Mouse (Mus musculus) E14TG2a.4 (cell line): Measurements from ENCODE around the gene Rere.
"Not testable (repeated sequence)": the region's sequence is repeated elsewhere in the genome, so short reads cannot be mapped to it uniquely, and the experiment has no call there.

Source experiments
- H3K27me3 ChIP-seq: 2 replicates; pipeline ENCODE4 v1.6.1; 2014; ENCODE audit warnings: low read length, control low read depth; ENCODE audit not compliant: insufficient read depth
- H3K36me3 ChIP-seq: 2 replicates; pipeline ENCODE4 v1.6.1; 2014; ENCODE audit warnings: low read length, control low read depth; ENCODE audit not compliant: insufficient read depth
- H3K4me1 ChIP-seq: replicated peaks from 2 replicates; pipeline ENCODE4 v1.6.1; 2014; ENCODE audit warnings: low read depth, low read length, control low read depth
- H3K4me3 ChIP-seq: replicated peaks from 2 replicates; pipeline ENCODE4 v1.5.1; 2014; ENCODE audit warnings: mild to moderate bottlenecking, low read length
- H3K9me3 ChIP-seq: 2 replicates; pipeline ENCODE4 v1.6.1; 2014; ENCODE audit warnings: low read length, control low read depth
- CTCF ChIP-seq: conservative IDR thresholded peaks from 2 replicates; pipeline ENCODE4 v1.5.1; 2014; ENCODE audit warnings: low read length
- NANOG ChIP-seq: IDR thresholded peaks from 2 replicates; pipeline ENCODE4 v1.6.1; 2014; ENCODE audit warnings: borderline replicate concordance, low read length, mixed read lengths
- POU5F1 ChIP-seq: IDR thresholded peaks from 2 replicates; pipeline ENCODE4 v1.6.1; 2014; ENCODE audit warnings: low read length, borderline replicate concordance

Rere gene

DNA sequence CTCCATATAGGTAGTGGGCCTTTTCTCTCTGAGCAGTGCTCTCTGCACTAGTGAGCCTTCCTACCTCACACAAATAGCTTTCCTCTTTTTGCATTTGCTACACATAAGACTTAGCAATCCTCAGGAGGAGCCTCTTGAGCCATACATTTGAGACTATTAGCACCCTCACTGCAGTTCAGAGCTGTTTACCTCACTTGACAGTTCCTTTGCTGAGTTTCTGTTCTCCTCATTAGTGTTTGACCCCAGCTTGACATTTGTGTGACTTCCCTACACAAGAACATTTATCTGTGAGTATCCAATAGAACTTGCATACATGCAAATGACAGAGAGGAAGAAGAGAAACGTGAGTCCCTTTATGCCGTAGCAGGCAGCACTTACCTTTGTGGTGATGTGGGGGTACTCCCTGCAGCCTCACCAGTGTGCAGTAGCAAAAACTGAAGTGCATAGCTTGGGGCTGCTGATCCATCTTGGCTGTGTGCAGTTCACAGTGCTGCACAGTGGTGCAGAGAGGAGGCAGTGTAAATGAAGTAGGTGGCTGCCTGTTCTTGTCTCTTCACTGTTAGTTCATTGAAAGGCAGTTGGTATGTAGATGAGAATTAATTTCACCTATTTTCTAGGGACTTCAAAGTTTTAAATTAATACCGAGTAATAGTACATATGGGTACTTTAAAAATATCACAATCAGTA is 227.7 kb downstream of the Rere start:
- Histone ChIP-seq H3K4me1 (peaks cover 11% of the 10 kb centered on the region), H3K4me3 (no peak overlapping the region), H3K9me3 (no peaks in the 10 kb centered on the region), H3K36me3 (peaks cover 53% of the 10 kb centered on the region), H3K27me3 (no peaks in the 10 kb centered on the region)
- no peak for TF ChIP-seq POU5F1

DNA sequence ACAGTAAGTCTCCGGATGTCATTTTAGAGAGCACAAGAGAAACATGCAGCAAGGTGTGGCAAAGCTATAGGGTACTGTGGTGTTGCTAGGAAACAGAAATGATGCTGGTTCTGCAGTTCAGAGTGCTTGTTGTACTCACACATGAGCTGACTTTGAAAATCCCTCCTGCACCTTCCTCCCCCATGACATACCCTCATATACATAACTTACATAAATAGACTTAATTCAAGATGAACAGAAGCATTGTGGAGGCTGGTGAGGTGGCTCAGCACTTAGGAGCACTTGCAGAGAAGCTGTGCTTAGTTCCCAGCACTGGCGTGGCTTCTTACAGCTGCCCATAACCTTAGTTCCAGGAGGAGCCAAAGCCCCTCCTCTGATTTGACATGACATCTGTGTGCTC is 228.6 kb downstream of the Rere start:
- Histone ChIP-seq H3K27me3 (no peaks in the 10 kb centered on the region), H3K4me3 (no peak overlapping the region), H3K4me1 (peaks cover 4% of the 10 kb centered on the region), H3K9me3 (no peaks in the 10 kb centered on the region), H3K36me3 (peaks cover 53% of the 10 kb centered on the region)
- TF ChIP-seq CTCF (no peak), NANOG (no peak), POU5F1 (no peak)

DNA sequence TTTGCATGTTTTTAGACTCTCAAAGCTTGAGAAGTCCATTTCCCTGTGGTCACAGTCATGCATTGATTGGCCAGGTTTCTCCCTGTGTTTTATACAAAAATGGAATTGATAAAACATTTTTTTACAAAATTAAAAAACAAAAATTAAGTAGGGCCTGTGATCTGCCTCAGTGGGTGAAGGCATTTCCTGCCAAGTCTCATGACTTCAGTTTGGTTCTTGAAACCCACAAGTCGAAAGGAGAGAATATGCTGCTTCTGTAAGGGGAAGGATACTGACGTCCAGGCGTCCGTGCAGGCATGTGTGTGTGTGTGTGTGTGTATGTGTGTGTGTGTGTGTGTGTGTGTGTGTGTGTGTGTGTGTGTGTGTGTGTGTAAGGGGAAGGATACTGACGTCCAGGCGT is 231.9 kb downstream of the Rere start:
- H3K4me3 ChIP-seq, H3K9me3 ChIP-seq, H3K27me3 ChIP-seq: not testable (repeated sequence)
- Histone ChIP-seq H3K36me3 (peaks cover 45% of the 10 kb centered on the region), H3K4me1 (peaks cover 15% of the 10 kb centered on the region)

DNA sequence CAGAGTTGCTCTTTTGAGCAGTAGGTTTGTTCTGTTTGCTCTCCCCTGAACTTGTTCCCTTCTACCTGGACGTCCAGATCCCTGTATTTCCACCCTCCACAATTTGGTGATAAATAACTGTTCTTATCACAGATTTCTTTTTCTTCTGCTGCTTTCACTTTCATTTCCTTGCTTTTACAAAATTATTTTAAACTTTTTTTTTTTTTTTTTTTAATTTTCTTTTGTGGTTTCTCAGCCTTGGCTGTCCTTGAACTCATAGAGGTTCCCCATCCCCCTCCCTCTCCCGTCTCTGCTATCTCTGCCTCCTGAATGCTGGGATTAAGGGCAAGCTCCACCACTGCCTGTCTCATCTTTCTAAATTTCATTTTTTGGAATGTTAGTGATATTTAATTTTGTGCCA is 234.8 kb downstream of the Rere start:
- Histone ChIP-seq H3K27me3 (no peaks in the 10 kb centered on the region), H3K4me1 (peaks cover 29% of the 10 kb centered on the region), H3K4me3 (no peak overlapping the region), H3K36me3 (peaks cover 17% of the 10 kb centered on the region), H3K9me3 (no peaks in the 10 kb centered on the region)
- TF ChIP-seq POU5F1 = no peak
- no peak for TF ChIP-seq CTCF
- no peak for TF ChIP-seq NANOG

DNA sequence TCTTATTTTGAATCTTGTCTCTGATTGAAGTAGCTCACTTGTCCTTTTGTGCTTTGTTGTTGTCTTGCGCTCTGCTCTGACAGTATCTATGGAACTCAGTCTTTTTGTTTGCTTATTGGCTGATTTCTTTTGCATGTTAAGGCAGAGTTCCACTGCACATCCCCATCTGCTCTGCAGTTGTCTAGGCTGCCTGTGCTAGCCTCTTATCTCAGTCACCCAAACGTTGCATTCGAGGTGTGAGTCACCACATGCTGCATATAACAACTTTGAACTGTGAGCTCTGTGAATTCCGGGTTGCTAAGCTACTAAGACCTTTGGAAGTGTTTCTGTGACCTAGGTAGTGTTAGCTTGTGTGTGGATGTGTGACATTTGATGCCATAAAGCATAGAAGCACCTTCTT is 235.9 kb downstream of the Rere start:
- TF ChIP-seq CTCF = no peak
- TF ChIP-seq NANOG = no peak
- no peak for TF ChIP-seq POU5F1
- H3K27me3 ChIP-seq = no peaks in the 10 kb centered on the region

DNA sequence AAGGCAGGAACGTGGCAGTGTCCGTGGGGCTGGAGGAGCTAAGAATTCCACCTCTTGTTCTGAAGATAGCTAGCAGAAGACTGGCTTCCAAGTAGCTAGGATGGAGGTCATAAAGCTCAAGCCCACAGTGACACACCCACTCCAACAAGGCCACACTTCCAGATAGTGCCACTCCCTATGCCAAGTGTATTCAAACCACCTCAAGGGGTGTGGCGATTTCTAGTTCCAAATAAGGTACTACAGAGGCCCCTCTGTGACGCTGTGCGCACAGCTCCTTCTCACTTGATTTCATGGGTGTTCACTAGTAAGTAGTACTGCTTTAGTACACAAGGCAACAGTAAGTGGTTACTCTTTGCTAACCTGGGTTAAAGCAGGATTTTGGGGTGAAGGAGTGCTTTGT is 237.4 kb downstream of the Rere start:
- Histone ChIP-seq H3K4me1 (peaks cover 54% of the 10 kb centered on the region), H3K27me3 (no peaks in the 10 kb centered on the region), H3K36me3 (no peaks in the 10 kb centered on the region), H3K9me3 (no peaks in the 10 kb centered on the region), H3K4me3 (no peak overlapping the region)
- no peak for TF ChIP-seq POU5F1
- no peak for TF ChIP-seq NANOG
- TF ChIP-seq CTCF = no peak

More for the DNA sequence above, 235.9 kb downstream of the Rere start:
- no peak overlapping the region for H3K4me3 ChIP-seq
- H3K9me3 ChIP-seq = no peaks in the 10 kb centered on the region
- H3K36me3 ChIP-seq = peaks cover 7% of the 10 kb centered on the region
- peaks cover 39% of the 10 kb centered on the region for H3K4me1 ChIP-seq

DNA sequence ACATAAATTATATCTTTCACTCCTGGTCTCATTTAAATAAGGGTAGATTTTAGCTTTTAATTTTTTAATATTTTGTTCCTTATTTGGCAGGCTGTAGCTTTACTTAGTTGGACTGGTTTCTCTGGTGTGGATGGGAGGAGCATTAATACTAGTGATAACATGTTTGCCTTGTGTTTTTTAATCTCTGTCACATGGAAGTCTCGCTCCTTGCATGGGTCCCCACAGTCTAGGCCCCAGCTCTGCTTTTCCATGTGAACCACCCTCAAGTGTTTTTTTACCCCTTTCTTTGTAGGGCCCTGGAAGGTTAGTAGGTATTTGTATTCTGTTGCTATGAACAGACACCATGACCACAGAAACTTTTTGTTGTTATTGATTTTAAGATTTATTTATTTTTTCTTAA is 238.6 kb downstream of the Rere start:
- no peaks in the 10 kb centered on the region for H3K36me3 ChIP-seq
- no peaks in the 10 kb centered on the region for H3K27me3 ChIP-seq
- no peak for TF ChIP-seq POU5F1
- no peak overlapping the region for H3K4me3 ChIP-seq
- H3K9me3 ChIP-seq = no peaks in the 10 kb centered on the region
- peaks cover 66% of the 10 kb centered on the region for H3K4me1 ChIP-seq

DNA sequence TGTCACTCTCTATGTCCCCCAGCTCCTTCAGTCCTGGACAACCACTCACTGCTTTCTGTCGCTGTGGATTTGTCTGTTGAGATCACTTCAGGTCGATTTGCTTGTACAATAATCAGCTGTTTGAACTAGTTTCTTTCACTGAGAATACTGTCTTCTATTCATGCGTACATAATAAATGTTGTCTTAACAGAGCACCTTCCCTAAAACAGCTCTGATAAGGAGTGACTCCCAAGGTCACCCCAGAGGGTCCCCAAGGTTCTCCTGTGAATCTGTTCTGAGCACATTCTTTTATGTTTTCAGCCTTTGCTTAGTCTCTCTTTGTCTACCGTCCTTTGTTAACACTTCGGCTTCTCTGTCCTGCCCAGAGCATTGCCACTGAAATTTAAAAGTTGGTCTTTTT is 241.0 kb downstream of the Rere start:
- TF ChIP-seq NANOG (peak; percentile 48; the same call in 1 of the 2 replicates), CTCF (no peak)
- peaks cover 4% of the 10 kb centered on the region; the same call in 1 of the 2 replicates for H3K36me3 ChIP-seq
- H3K4me3 ChIP-seq = no peak overlapping the region
- H3K4me1 ChIP-seq = peaks cover 63% of the 10 kb centered on the region
- no peaks in the 10 kb centered on the region for H3K9me3 ChIP-seq
- no peaks in the 10 kb centered on the region for H3K27me3 ChIP-seq

DNA sequence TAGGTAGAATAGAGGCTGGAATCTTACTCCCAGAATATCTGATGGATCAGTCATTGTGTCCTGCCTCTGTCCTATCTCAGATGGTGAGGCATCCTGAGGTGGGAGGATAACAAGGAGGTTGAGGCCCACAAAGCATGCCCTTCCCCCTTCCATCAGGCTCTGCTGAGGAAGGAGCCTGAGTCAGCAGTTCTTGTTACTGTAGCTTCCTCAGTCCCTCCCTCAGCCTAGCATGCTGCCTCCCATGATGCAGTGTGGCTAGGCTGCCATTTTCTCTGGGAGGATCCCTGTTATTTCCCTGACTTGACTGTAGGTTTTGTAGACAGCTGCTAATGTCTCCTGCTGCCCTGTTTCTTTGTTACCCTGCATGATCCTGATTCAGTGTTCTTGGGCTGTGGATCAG is 241.9 kb downstream of the Rere start:
- no peaks in the 10 kb centered on the region for H3K9me3 ChIP-seq
- H3K27me3 ChIP-seq = no peaks in the 10 kb centered on the region
- H3K4me3 ChIP-seq = peak overlapping the region; percentile 60
- H3K36me3 ChIP-seq = peaks cover 14% of the 10 kb centered on the region
- peaks cover 54% of the 10 kb centered on the region for H3K4me1 ChIP-seq
- TF ChIP-seq NANOG = no peak
- TF ChIP-seq CTCF = no peak
- no peak for TF ChIP-seq POU5F1
